In genomic region chr13:9826227-9826626, GRCm38 (mm10) we compare ENCODE assay signal across 9 mouse cellular contexts.
A peak's percentile ranks its signal among the peaks of the same experiment; 100 is the strongest.
DNase-seq lines count a peak whose midpoint lies in the region; ATAC-seq and TF ChIP-seq lines count a peak whose summit lies in the region.
"Had no signal": no experiment of that assay in that cellular context is flagged by ENCODE, and none has a peak within 500 bp of the region (broad histone marks: within the 10 kb centered on the region; RNA-seq: fewer than 3 reads in every experiment).

No protein-coding gene starts in this region.

- TF ChIP-seq EP300 in liver, embryonic 14.5 days (IDR thresholded peaks at IDR 0.05; ENCODE audit: low read depth): no peak

- intact Hi-C loops in left cerebral cortex, adult 2 months (cut with DNase I): no loop called here

- H3K27ac ChIP-seq in left cerebral cortex, adult 2 months: no peak overlapping the region
- no peak overlapping the region for H3K27ac ChIP-seq in liver, embryonic 14.5 days
- H3K27ac ChIP-seq: macrophage had no signal

- H3K27me3 ChIP-seq in liver, embryonic 14.5 days (ENCODE audit: control insufficient read depth, insufficient read depth, low read length): no peaks in the 10 kb centered on the region

- H3K36me3 ChIP-seq in liver, embryonic 14.5 days (replicated peaks; ENCODE audit: control insufficient read depth, insufficient read depth, low read depth): no peaks in the 10 kb centered on the region

- DNase-seq in cerebellum, adult 18-20 months: peak; percentile 9 to 19
- no peak for DNase-seq in cerebellum, adult 11-12 months
- DNase-seq in left cerebral cortex, adult 2 months (ENCODE audit: extremely low spot score in 1 of 2, low spot score in 2 of 2): peak in 1 of 2 experiments; percentile 12
- DNase-seq in left cerebral cortex, adult 8-10 months (ENCODE audit: low spot score in 2 of 2): no peak
- peak; percentile 29 for DNase-seq in adrenal gland, postnatal 25 days
- peak in 1 of 3 experiments; percentile 1 for DNase-seq in liver, embryonic 14.5 days (ENCODE audit: low read depth in 3 of 3, low spot score in 3 of 3)
- peak; percentile 57 for DNase-seq in testis, postnatal 10 days (ENCODE audit: low spot score)
- no peak for DNase-seq in urinary bladder, postnatal 25 days (ENCODE audit: low spot score)

- H3K4me2 ChIP-seq in liver, embryonic 14.5 days (ENCODE audit: low read depth): no peak overlapping the region

- H3K9ac ChIP-seq in liver, embryonic 14.5 days (replicated peaks): no peak overlapping the region

- TF ChIP-seq CTCF in left cerebral cortex, adult 2 months (IDR thresholded peaks at IDR 0.05): peak; percentile 62
- TF ChIP-seq CTCF in liver, embryonic 14.5 days (IDR thresholded peaks at IDR 0.05; ENCODE audit: low read depth): peak; percentile 71

- WGBS in liver, embryonic 14.5 days (ENCODE audit: insufficient replicate concordance): 53% methylated on average over 5 of the region's 5 CpGs

- no peaks in the 10 kb centered on the region for H3K9me3 ChIP-seq in liver, embryonic 14.5 days (ENCODE audit: control insufficient read depth, low read length)

- H3K4me1 ChIP-seq in liver, embryonic 14.5 days (replicated peaks; ENCODE audit: control insufficient read depth in 2 of 2, insufficient read depth in 2 of 2, low read length in 1 of 2): no peaks in the 10 kb centered on the region

- ATAC-seq in liver, embryonic 14.5 days (ENCODE audit: insufficient read depth): no peak

- no peak overlapping the region for H3K4me3 ChIP-seq in left cerebral cortex, adult 2 months
- H3K4me3 ChIP-seq in liver, embryonic 14.5 days (ENCODE audit: insufficient read depth in 1 of 2, low read depth in 2 of 2, low read length in 2 of 2): no peak overlapping the region

Comparison
In these comparisons a context has a peak if more than half of its experiments do, and no peak if none do; other contexts are left out.
1. DNase-seq: peak in cerebellum, adult 18-20 months (2 of 2), adrenal gland, postnatal 25 days (single experiment) and testis, postnatal 10 days (single experiment); none in cerebellum, adult 11-12 months (single experiment), left cerebral cortex, adult 8-10 months (0 of 2) and urinary bladder, postnatal 25 days (single experiment).